Mouse (Mus musculus): ENCODE measurements at regions not wholly inside any gene's neighbourhood (a gene's known extent, or its start where the extent isn't known, plus 50 kb on each side); places are given as distances from the start of the nearest gene placed in this dataset.

GRCm38 (mm10) chr13:44231868-44232715, 447.5 kb downstream of the Cd83 start:
- TF ChIP-seq CTCF (IDR thresholded peaks at IDR 0.05; ENCODE audit: borderline replicate concordance, extremely low read depth, insufficient read depth, insufficient read length) = no peak
- TF ChIP-seq POLR2A (IDR thresholded peaks at IDR 0.05; ENCODE audit: borderline replicate concordance, extremely low read depth, insufficient read depth, insufficient read length, poor library complexity, severe bottlenecking) = no peak

Measured in brain, embryonic 14.5 days (tissue).